Mouse (Mus musculus): ENCODE measurements at regions not wholly inside any gene's neighbourhood (a gene's known extent, or its start where the extent isn't known, plus 50 kb on each side); places are given as distances from the start of the nearest gene placed in this dataset.

DNA sequence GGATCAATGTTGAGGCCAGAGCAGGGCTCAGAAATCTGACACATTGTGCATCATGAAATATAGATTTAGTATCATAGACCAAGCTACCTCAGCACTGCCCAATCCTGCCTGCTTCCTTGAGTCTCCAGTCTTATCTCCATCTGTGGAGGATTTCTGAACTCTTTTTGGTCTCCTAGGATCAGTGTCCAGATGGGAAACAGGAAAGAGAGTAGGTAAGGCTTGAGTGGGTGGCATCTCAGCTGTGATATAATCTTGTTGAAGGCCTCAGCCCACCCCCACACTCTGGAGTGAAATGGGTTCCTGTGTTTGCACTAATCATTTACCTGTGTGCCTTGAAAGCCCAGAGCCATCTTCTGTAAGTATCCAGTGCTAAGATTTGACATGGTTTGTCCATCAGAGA is 74.3 kb upstream of the Aff3 start:
- Histone ChIP-seq H3K9ac (ENCODE audit: low read depth, poor library complexity, severe bottlenecking) (no peak overlapping the region), H3K4me1 (ENCODE audit: control insufficient read depth, insufficient read depth, low read length) (no peaks in the 10 kb centered on the region), H3K27ac (ENCODE audit: insufficient read depth, low read length) (no peak overlapping the region), H3K9me3 (replicated peaks; ENCODE audit: control insufficient read depth, insufficient read depth, low read length, poor library complexity, severe bottlenecking) (no peaks in the 10 kb centered on the region), H3K36me3 (ENCODE audit: control insufficient read depth, insufficient read depth, low read length, poor library complexity, severe bottlenecking) (no peaks in the 10 kb centered on the region), H3K4me3 (ENCODE audit: low read depth, low read length) (no peak overlapping the region), H3K27me3 (ENCODE audit: control insufficient read depth, insufficient read depth, low read length, poor library complexity, severe bottlenecking) (no peaks in the 10 kb centered on the region)
- TF ChIP-seq CTCF (IDR thresholded peaks at IDR 0.05; ENCODE audit: low read depth, low read length) (no peak), EP300 (IDR thresholded peaks at IDR 0.05; ENCODE audit: insufficient read depth, low read depth, low read length) (no peak), POLR2A (IDR thresholded peaks at IDR 0.05; ENCODE audit: insufficient read depth, low read length) (no peak)

DNA sequence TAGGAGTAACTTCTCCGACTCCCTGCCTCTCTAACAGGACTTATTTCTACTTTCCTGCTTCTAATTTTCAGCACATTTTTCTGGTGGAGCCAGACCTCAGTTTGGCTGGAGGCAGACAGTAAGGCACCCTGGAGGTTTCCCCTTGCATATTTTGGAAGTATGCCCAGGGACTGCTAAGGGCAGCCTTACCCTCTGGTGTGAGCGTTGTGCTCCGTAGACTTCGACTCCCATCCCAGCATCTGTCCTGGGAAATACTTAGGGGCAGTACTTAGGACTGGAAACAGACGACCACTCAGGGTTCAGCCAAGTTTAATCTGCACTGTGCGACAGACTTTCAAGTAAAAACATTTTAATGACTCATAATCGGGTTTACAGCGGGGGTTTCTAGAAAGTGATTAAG is 71.0 kb upstream of the Aff3 start:
- no peak overlapping the region for H3K9ac ChIP-seq (ENCODE audit: low read depth, poor library complexity, severe bottlenecking)
- H3K27me3 ChIP-seq (ENCODE audit: control insufficient read depth, insufficient read depth, low read length, poor library complexity, severe bottlenecking): no peaks in the 10 kb centered on the region
- TF ChIP-seq CTCF (IDR thresholded peaks at IDR 0.05; ENCODE audit: low read depth, low read length): no peak
- no peak for TF ChIP-seq POLR2A (IDR thresholded peaks at IDR 0.05; ENCODE audit: insufficient read depth, low read length)
- TF ChIP-seq EP300 (IDR thresholded peaks at IDR 0.05; ENCODE audit: insufficient read depth, low read depth, low read length): no peak
- no peak overlapping the region for H3K4me3 ChIP-seq (ENCODE audit: low read depth, low read length)
- no peaks in the 10 kb centered on the region for H3K9me3 ChIP-seq (replicated peaks; ENCODE audit: control insufficient read depth, insufficient read depth, low read length, poor library complexity, severe bottlenecking)
- H3K4me1 ChIP-seq (ENCODE audit: control insufficient read depth, insufficient read depth, low read length): no peaks in the 10 kb centered on the region
- no peak overlapping the region for H3K27ac ChIP-seq (ENCODE audit: insufficient read depth, low read length)
- H3K36me3 ChIP-seq (ENCODE audit: control insufficient read depth, insufficient read depth, low read length, poor library complexity, severe bottlenecking): no peaks in the 10 kb centered on the region

DNA sequence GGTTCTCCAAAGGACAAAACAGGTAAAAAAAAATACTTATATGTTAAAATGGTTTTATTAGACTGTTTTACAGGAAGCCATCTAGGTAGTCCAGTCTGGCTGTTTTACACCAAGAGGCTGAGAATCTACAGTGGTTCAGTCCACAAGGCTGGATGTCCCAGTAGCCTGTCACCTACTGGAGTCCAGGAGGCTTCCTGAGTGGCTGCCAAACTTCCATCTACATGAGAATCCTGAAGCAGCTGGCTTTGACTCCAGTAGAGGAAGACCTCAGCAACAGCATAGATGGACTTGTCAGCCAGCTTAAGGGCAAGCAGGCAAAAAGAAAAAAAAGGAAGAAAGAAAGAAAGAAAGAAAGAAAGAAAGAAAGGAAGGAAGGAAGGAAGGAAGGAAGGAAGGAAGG is 68.4 kb upstream of the Aff3 start:
- no peak overlapping the region for H3K4me3 ChIP-seq (ENCODE audit: low read depth, low read length)
- H3K36me3 ChIP-seq (ENCODE audit: control insufficient read depth, insufficient read depth, low read length, poor library complexity, severe bottlenecking): no peaks in the 10 kb centered on the region
- H3K9me3 ChIP-seq (replicated peaks; ENCODE audit: control insufficient read depth, insufficient read depth, low read length, poor library complexity, severe bottlenecking): no peaks in the 10 kb centered on the region
- H3K27me3 ChIP-seq (ENCODE audit: control insufficient read depth, insufficient read depth, low read length, poor library complexity, severe bottlenecking): no peaks in the 10 kb centered on the region
- H3K27ac ChIP-seq (ENCODE audit: insufficient read depth, low read length): no peak overlapping the region
- TF ChIP-seq CTCF (IDR thresholded peaks at IDR 0.05; ENCODE audit: low read depth, low read length) (no peak), EP300 (IDR thresholded peaks at IDR 0.05; ENCODE audit: insufficient read depth, low read depth, low read length) (no peak), POLR2A (IDR thresholded peaks at IDR 0.05; ENCODE audit: insufficient read depth, low read length) (no peak)
- no peak overlapping the region for H3K9ac ChIP-seq (ENCODE audit: low read depth, poor library complexity, severe bottlenecking)
- H3K4me1 ChIP-seq (ENCODE audit: control insufficient read depth, insufficient read depth, low read length): no peaks in the 10 kb centered on the region

DNA sequence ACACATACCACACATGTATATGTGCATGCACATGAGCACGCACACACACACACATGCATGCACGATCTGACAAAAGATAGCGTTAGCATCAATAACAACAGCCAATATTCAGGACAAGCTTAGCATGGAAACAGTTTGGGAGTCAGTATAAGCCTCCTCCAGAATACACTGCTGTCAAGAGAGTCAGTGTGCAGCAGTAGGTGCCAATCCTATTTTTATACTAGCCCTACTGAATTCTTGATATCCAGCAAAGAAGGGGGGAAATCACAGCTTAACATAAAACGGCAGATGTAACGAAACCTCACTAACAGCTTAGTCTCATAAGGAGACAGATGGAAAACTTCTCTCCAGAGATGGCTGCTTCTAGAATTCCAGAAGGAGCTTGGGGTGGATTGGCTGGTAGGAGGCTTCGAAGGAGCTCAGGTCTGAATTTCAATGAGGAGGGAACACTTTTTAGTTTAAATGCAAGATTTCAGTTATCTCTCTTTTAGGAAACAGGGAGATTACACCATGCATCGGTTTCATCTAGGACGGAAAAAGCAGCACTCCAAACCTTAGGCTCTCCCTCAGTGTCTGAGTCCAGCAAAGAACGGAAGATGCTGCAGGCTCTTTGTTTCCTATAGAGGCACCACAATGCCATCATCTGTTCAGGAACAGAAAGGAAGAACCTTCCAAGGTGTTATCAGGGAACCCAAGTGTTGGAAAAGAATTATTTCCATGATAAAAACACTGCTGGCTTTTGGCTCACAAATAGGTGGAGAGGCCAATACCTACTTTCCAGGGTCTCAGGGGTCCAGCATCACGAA is 65.4 kb upstream of the Aff3 start:
- TF ChIP-seq POLR2A (IDR thresholded peaks at IDR 0.05; ENCODE audit: insufficient read depth, low read length): no peak
- no peak for TF ChIP-seq CTCF (IDR thresholded peaks at IDR 0.05; ENCODE audit: low read depth, low read length)
- TF ChIP-seq EP300 (IDR thresholded peaks at IDR 0.05; ENCODE audit: insufficient read depth, low read depth, low read length): no peak
- no peaks in the 10 kb centered on the region for H3K36me3 ChIP-seq (ENCODE audit: control insufficient read depth, insufficient read depth, low read length, poor library complexity, severe bottlenecking)
- no peak overlapping the region for H3K9ac ChIP-seq (ENCODE audit: low read depth, poor library complexity, severe bottlenecking)
- no peak overlapping the region for H3K4me3 ChIP-seq (ENCODE audit: low read depth, low read length)
- no peaks in the 10 kb centered on the region for H3K4me1 ChIP-seq (ENCODE audit: control insufficient read depth, insufficient read depth, low read length)
- no peaks in the 10 kb centered on the region for H3K9me3 ChIP-seq (replicated peaks; ENCODE audit: control insufficient read depth, insufficient read depth, low read length, poor library complexity, severe bottlenecking)
- H3K27ac ChIP-seq (ENCODE audit: insufficient read depth, low read length): no peak overlapping the region
- H3K27me3 ChIP-seq (ENCODE audit: control insufficient read depth, insufficient read depth, low read length, poor library complexity, severe bottlenecking): no peaks in the 10 kb centered on the region

DNA sequence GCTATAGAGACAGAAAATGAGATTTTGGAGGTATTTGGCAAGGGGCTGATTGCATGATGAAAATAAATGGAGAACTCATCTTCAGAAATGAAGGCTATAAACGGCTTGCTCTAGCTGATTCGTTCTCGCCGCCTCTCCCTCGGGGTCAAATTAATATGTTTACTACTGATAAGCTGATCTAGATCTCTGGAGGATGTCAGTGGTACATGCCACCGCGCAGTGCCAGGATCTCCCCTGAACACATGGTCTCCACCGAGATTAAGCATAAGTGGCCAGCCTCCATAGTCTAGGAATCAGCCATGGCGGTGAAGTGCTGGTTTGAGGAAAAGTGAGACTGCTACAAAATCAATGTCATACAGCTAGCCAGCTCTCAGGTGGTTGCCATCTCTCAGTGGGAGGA is 61.0 kb upstream of the Aff3 start:
- Histone ChIP-seq H3K36me3 (ENCODE audit: control insufficient read depth, insufficient read depth, low read length, poor library complexity, severe bottlenecking) (no peaks in the 10 kb centered on the region), H3K4me1 (ENCODE audit: control insufficient read depth, insufficient read depth, low read length) (no peaks in the 10 kb centered on the region), H3K4me3 (ENCODE audit: low read depth, low read length) (no peak overlapping the region), H3K27ac (ENCODE audit: insufficient read depth, low read length) (no peak overlapping the region), H3K9me3 (replicated peaks; ENCODE audit: control insufficient read depth, insufficient read depth, low read length, poor library complexity, severe bottlenecking) (no peaks in the 10 kb centered on the region), H3K27me3 (ENCODE audit: control insufficient read depth, insufficient read depth, low read length, poor library complexity, severe bottlenecking) (no peaks in the 10 kb centered on the region), H3K9ac (ENCODE audit: low read depth, poor library complexity, severe bottlenecking) (no peak overlapping the region)
- TF ChIP-seq EP300 (IDR thresholded peaks at IDR 0.05; ENCODE audit: insufficient read depth, low read depth, low read length) (no peak), CTCF (IDR thresholded peaks at IDR 0.05; ENCODE audit: low read depth, low read length) (no peak), POLR2A (IDR thresholded peaks at IDR 0.05; ENCODE audit: insufficient read depth, low read length) (no peak)

DNA sequence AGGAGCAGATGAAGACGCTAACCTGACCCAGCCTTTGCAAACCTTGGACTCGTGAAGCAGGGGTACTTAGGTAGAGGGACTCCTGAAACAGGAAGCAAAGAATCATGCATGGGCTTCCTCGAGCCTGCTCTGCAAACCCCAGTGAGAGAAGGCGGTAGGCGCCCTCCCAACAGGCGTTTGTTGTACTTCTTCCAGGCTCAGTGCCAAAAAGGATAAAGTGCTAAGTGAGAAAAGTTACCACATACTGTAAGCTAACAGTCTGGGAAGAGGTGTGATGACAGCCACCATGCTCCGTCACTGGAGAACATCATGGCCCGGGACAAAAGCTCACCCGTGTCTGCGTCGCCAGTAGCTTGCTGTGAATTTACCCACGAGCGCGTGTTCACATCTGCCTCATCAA is 59.9 kb upstream of the Aff3 start:
- no peaks in the 10 kb centered on the region for H3K9me3 ChIP-seq (replicated peaks; ENCODE audit: control insufficient read depth, insufficient read depth, low read length, poor library complexity, severe bottlenecking)
- no peaks in the 10 kb centered on the region for H3K27me3 ChIP-seq (ENCODE audit: control insufficient read depth, insufficient read depth, low read length, poor library complexity, severe bottlenecking)
- no peak overlapping the region for H3K9ac ChIP-seq (ENCODE audit: low read depth, poor library complexity, severe bottlenecking)
- H3K36me3 ChIP-seq (ENCODE audit: control insufficient read depth, insufficient read depth, low read length, poor library complexity, severe bottlenecking): no peaks in the 10 kb centered on the region
- H3K4me3 ChIP-seq (ENCODE audit: low read depth, low read length): no peak overlapping the region
- H3K4me1 ChIP-seq (ENCODE audit: control insufficient read depth, insufficient read depth, low read length): no peaks in the 10 kb centered on the region
- no peak overlapping the region for H3K27ac ChIP-seq (ENCODE audit: insufficient read depth, low read length)
- TF ChIP-seq POLR2A (IDR thresholded peaks at IDR 0.05; ENCODE audit: insufficient read depth, low read length) (no peak), CTCF (IDR thresholded peaks at IDR 0.05; ENCODE audit: low read depth, low read length) (no peak), EP300 (IDR thresholded peaks at IDR 0.05; ENCODE audit: insufficient read depth, low read depth, low read length) (no peak)

Measured in ES-Bruce4 (cell line).